Mouse (Mus musculus) embryo, embryonic 11.5 days (tissue): ENCODE results near the gene Cd37.
"Not testable (repeated sequence)": the region's sequence is repeated elsewhere in the genome, so short reads cannot be mapped to it uniquely, and the experiment has no call there.

Experiments
- DNase-seq: peaks from one replicate; pipeline ENCODE4 v3.0.0-alpha.2; 2012; ENCODE audit warnings: low read depth, low spot score

Cd37 gene

DNA sequence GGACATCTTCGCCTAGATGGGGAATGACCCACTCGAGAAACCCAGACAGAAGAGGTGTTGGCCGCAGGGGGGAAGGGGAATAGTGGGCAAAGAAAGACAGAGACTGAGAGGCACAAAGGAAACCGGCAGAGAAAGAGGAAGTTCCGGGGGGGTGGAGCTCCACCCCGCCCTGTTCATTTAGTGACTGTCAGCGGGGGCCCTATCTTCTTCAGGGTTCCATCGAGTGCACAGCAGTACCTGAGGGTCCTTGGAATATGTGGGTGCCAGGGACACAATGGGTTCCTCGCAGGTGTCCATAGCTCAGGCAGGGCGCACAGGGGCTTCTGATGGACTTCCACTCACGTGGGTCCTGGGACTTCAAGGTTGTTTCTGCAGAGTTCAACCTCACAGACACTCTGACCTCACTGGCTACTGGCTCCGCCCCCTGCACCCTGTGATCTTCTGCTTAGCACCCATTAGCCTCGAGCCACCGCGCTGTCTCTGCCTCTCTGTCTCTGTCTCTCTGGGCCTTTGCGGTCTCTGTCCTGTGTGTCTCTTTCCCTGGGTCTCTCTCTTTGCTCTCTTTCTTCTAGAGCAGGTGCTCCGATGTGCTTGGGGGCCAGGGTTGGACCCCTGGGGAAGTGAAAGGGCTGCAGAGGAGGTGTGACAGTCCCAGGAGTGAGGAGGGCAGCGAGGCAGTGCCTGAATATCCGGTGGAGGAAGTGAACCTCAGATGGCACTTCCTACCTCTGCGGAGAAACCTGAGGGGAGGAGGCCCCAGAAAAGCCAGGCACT lies at the start of gene Cd37:
Gene Cd37 (minus strand): TSS at position 393 of the 774 bp plus-strand sequence.
- DNase-seq = no peak

DNA sequence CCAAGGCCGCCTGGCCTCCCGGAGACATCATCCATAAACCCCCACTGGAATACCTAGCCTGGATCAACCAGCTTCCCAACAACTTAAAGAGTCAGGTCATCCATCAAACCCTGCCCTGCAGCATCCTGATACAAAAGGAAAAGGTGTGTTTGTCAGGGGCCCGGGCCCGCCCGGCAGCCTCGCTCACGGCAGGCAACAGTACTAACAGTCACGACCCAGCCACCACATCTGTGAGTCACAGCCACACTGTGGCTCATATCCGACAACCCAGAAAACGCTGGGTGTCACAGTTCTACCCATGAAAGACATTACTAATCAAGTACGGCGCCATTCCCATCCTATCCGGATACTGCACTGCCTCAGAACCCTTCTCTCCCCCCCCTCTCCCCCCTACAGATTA lies 47.6 kb upstream of the Cd37 start:
- DNase-seq = no peak

GRCm38 (mm10) chr7:45277136-45277760 lies 38.3 kb upstream of the Cd37 start, which contains the start of gene Slc6a21:
TSS of gene Slc6a21 (plus strand) at chr7:45277513.
- peak; percentile 37 for DNase-seq

DNA sequence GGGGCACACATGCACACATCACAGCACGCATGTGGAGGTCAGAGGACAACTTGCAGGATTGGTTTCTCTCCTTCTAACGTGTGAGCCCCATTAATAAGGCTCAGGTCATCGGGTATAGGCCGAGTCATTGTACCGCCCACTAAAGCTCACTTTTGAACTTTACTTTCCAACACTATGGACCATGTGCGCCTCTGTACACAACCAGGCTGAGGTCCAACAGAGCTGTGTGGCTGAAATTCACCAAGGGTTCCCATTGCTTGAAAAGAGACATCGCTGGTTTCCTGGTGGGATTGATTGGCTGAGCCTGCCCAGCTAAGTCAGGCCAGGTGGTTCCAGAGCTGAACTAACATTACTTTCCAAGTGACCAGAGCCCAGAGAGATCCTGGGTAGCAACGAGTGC lies 34.8 kb upstream of the Cd37 start:
- DNase-seq = no peak

- no peak for DNase-seq
Measured at GRCm38 (mm10) chr7:45272786-45273412, 34.0 kb upstream of the Cd37 start.

DNA sequence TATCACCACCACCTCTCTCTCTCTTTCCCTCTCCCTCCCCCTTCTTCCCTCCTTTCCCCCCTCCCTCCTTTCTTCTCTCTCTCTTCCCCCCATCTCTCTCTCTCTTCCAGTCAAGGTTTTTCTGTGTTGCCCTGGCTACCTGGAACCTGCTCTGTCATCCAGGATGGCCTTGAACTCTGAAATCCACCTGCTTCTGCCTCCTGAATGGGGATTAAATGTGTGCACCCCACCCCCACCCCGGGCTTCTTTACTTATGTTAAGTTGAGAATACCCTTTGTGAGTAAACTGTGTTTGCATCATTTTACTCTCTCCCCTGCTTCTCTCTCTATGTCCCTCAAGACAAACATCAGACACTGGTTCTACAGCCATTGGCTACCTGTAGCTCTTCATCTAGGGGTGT lies 26.6 kb upstream of the Cd37 start:
- DNase-seq = no peak

- no peak for DNase-seq
Measured at GRCm38 (mm10) chr7:45264348-45264747, 25.4 kb upstream of the Cd37 start.

- no peak for DNase-seq
Measured at GRCm38 (mm10) chr7:45263006-45263607, 24.2 kb upstream of the Cd37 start.

DNA sequence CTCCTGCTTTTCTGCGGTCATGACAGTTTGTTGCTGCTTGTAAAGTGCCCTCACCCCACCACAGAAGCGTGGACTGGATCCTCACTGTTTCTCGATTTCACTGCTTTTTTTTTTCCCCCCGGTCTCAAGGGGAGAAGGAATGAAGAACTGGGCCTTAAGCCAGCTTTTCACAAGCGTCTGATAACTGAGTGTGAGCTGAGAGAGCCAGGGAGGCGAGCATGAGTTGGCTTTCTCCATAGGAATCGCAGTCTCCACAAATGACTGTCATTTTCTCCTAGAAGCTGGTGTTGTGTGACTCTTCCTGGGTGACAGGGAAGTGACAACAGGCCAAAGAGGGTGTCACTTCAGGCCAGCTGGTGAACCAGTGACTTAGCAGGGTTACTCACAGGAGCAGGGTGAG lies 23.4 kb upstream of the Cd37 start:
- no peak for DNase-seq

- no peak for DNase-seq
Measured at GRCm38 (mm10) chr7:45259281-45259680, 20.4 kb upstream of the Cd37 start.

DNA sequence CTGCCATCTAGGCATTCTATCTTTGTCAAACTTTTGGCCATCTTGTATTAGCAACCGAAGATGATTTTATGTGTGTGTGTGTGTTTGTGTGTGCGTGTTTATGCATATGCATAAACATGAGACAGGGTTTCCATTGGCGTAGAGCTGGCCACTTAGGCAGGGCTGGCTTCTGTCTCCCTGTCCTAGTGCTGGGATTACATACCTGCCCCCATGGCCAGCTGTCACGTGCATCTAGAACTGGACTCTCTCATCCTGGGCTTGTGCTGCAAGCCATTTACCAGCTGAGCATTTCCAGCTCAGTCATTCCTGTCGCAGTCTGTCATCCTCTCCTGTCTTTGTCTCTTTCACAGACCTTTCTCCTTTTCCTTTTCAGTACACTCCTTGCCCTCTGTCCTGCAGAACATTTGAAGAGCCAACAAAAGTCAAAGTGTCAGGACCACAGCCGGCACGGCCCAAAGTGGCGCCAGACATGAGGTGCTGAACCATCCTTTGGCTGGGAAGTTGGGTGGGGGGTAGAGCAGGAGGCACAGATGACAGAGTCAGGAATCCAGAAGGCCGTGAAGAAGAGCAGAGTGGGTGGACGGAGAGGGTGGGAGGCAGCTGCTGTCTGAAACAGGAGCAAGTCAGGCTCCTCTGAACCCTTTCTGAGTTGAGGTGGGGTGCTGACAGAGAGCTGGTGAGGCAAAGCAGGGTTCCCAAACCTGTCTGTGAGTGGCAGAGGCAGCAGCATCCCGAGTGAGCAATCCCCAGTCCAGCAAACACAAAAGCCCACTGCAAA lies 18.3 kb upstream of the Cd37 start:
- DNase-seq = no peak

DNA sequence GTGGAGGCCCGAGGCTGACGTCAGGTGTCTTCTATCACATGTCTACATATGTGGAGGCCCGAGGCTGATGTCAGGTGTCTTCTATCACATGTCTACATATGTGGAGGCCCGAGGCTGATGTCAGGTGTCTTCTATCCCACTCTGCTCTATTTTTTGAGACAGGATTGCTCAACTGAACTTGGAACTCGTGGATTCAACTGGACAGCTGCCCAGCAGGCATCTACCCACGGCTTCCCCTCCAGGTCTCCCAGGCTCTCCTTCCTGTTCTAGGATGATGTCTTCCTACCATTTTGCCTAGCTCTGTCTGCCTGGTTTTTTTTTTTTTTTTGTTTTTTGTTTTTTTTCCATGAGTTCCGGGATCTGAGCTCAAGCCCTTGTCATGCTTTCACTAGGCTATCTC lies 16.9 kb upstream of the Cd37 start:
- not testable (repeated sequence) for DNase-seq

DNA sequence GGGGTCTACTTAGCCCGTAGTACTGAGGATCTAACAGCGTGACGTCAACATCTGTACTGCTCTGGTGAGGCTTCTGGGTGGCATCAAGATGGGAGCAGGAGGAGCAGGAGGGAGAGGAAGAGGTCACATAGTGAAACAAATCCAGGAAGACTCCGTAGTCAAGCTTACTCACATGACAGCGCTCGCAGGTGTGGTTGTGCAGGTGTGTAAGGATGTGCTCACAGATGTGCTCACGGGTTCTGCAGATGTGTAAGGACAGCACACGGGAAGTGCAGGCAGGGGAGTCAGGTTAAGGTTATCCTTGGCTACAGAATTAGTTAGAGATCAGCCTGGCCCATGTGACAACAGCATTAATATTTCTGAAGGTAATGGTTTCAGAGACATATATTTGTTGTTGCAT lies 14.9 kb upstream of the Cd37 start:
- no peak for DNase-seq

GRCm38 (mm10) chr7:45247666-45248065 lies 8.8 kb upstream of the Cd37 start:
- no peak for DNase-seq

DNA sequence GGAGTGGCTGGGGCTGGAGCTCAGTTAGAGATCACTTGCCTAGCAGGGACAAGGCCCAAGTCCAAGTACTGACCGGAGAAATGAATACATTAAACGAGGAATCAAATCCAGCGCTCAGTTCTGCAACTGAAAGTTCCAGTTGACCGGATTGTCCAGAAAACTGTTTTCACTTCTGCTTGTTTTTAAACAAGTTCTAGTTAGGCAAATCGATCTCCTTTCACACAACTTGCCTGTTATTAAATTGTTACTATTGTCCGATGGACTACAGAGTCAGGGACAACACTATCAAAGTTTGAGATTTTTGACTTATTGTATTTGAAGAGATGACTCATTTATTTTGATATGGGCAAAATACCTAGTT lies 2.5 kb upstream of the Cd37 start:
- DNase-seq = no peak

GRCm38 (mm10) chr7:45240633-45241388 lies 1.9 kb upstream of the Cd37 start, which contains the start of gene Slc6a16:
TSS of gene Slc6a16 (plus strand) at chr7:45241085.
- peak; percentile 20 for DNase-seq

DNA sequence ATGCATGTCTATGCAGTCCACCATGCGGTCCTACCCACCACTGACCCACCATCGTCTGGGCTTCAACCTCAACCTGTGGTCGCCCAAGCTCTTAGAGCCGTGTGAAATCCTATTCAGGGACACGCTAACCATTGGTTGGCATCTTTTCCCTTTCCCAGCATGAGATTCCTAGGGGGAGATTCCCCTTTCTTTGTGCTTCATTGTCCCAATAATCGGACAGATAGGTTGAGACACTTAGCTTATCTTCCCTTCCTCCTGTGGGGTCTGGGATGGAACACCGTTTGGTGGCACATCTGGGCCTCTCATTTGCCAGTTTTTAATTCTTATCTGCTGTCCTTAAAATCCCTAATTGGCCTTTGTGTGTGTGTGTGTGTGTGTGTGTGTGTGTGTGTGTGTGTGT lies 1.2 kb upstream of the Cd37 start:
- DNase-seq = no peak

GRCm38 (mm10) chr7:45237747-45238699 lies 892 bp downstream of the Cd37 start:
- no peak for DNase-seq

- no peak for DNase-seq
Measured at GRCm38 (mm10) chr7:45235656-45236180, 3.2 kb downstream of the Cd37 start.
